Mouse (Mus musculus) limb, embryonic 14.5 days (tissue): Measurements from ENCODE around the gene Rps6kb2. TPM values are rescaled to one million over a fixed set of nuclear protein-coding genes. Genes with fewer than 3 reads are reported as not detected.

Experiments used
- ATAC-seq: fragments of 200-750 bp; cut with Nextera tagmentation; 2 replicates; pipeline ENCODE4 v1.8.0; 2017; ENCODE audit warnings: low read depth, moderate number of reproducible peaks, moderate TSS enrichment; ENCODE audit not compliant: low FRiP score
- DNase-seq: peaks from one replicate; pipeline ENCODE4 v3.0.0-alpha.2; 2015; ENCODE audit warnings: low spot score
- H3K27ac ChIP-seq: fragments of 300-500 bp; sonication (generic); replicated peaks from 2 replicates; pipeline ENCODE4 v1.5.1; 2014; ENCODE audit warnings: low read depth, mild to moderate bottlenecking, low read length, moderate library complexity, mixed read lengths
- H3K27me3 ChIP-seq: fragments of 300-500 bp; sonication (generic); 2 replicates; pipeline ENCODE4 v1.6.1; 2014; ENCODE audit warnings: low read length, mixed read lengths; ENCODE audit not compliant: control insufficient read depth, insufficient read depth
- H3K36me3 ChIP-seq: fragments of 300-500 bp; sonication (generic); 2 replicates; pipeline ENCODE4 v1.6.1; 2014; ENCODE audit warnings: mild to moderate bottlenecking, low read length, moderate library complexity, mixed read lengths; ENCODE audit not compliant: control insufficient read depth, insufficient read depth
- H3K4me1 ChIP-seq: fragments of 300-500 bp; sonication (generic); 2 replicates; pipeline ENCODE4 v1.6.1; 2014; ENCODE audit warnings: antibody characterized with exemption, low read length, mixed read lengths; ENCODE audit not compliant: control insufficient read depth, insufficient read depth
- H3K4me2 ChIP-seq: fragments of 300-500 bp; sonication (generic); replicated peaks from 2 replicates; pipeline ENCODE4 v1.6.1; 2014; ENCODE audit warnings: low read depth, mild to moderate bottlenecking, low read length, moderate library complexity; ENCODE audit not compliant: severe bottlenecking
- H3K4me3 ChIP-seq: fragments of 300-500 bp; sonication (generic); replicated peaks from 2 replicates; pipeline ENCODE4 v1.5.1; 2014; ENCODE audit warnings: low read length
- H3K9ac ChIP-seq: fragments of 300-500 bp; sonication (generic); 2 replicates; pipeline ENCODE4 v1.6.1; 2014; ENCODE audit warnings: mild to moderate bottlenecking, low read depth, low read length, moderate library complexity; ENCODE audit not compliant: severe bottlenecking
- H3K9me3 ChIP-seq: fragments of 300-500 bp; sonication (generic); 2 replicates; pipeline ENCODE4 v1.6.1; 2016; ENCODE audit warnings: low read length; ENCODE audit not compliant: control insufficient read depth
- POLR2A ChIP-seq: fragments of 200-500 bp; IDR thresholded peaks from 2 replicates; pipeline ENCODE4 v1.8.0; 2012; ENCODE audit warnings: inconsistent platforms, mild to moderate bottlenecking, moderate library complexity, borderline replicate concordance; ENCODE audit not compliant: insufficient read depth, insufficient read length; ENCODE audit errors: extremely low read depth
- WGBS: fragments of 180-500 bp; shearing (Covaris S2); extraction: QIAGEN DNeasy Blood & Tissue Kit; methylation state at CpG from one replicate; pipeline ENCODE4 v1.1.7; 2014; 5-methylcytosine and 5-hydroxymethylcytosine counted together
- polyA plus RNA-seq, 2 experiments: library from polyadenylated mRNA; depleted of rRNA in 1 of 2; stranded (reverse) in 1 of 2; unstranded in 1 of 2; fragments of >200 nt; fragmentation: Nextera tagmentation in 1 of 2; extraction: Ambion mirVana in 1 of 2; gene quantifications; 2 replicates each; pipeline versions ENCODE4 v1.2.1 to v1.2.3; 2012 to 2014

Gene Rps6kb2
- polyA plus RNA-seq, 2 experiments, result 43.0 to 76.4 TPM

DNA sequence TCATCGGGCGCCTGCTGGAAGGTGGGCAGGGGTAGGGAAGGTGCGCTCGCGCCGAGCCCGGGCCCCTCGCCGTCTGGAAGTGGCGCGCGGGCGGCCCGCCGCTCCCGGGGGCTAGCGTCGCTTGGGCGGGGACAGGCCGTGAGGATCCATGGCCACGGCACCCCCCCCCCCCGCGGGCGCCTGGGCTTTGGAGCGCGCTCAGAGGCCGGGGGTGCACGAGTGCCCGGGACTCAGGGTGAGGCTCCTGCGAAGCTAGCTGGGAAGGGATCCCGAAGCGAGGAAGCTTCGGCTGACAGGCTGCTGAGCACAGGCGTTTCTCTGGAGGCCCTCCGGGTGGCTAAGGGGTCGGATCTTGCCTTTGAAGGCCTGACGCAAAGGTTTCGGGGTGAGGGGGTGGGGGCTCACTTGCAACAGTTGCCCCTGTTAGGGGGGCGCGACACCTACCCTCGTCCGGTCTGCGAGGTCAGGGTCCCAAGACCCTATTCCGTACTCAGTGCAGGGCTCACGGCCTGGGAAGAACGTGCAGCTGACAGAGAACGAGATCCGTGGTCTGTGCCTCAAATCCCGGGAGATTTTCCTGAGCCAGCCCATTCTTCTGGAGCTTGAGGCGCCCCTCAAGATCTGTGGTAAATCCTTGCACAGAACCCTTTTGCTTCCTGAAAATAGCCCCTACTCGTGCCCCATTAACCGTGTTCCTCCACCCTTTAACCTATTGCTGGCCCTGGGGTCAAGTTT is 29.3 kb upstream of the Rps6kb2 start:
- Histone ChIP-seq H3K4me3 (peak overlapping the region; percentile 97), H3K4me2 (peak overlapping the region; percentile 87), H3K9me3 (no peaks in the 10 kb centered on the region), H3K27ac (peak overlapping the region; percentile 93), H3K27me3 (no peaks in the 10 kb centered on the region), H3K9ac (peak overlapping the region; percentile 97), H3K36me3 (peaks cover 45% of the 10 kb centered on the region), H3K4me1 (peaks cover 15% of the 10 kb centered on the region)
- DNase-seq, result no peak
- no peak; the same call in 1 of the 2 replicates for ATAC-seq
- under 1% methylated on average over 41 of the region's 52 CpGs for WGBS
- TF ChIP-seq POLR2A, result no peak

DNA sequence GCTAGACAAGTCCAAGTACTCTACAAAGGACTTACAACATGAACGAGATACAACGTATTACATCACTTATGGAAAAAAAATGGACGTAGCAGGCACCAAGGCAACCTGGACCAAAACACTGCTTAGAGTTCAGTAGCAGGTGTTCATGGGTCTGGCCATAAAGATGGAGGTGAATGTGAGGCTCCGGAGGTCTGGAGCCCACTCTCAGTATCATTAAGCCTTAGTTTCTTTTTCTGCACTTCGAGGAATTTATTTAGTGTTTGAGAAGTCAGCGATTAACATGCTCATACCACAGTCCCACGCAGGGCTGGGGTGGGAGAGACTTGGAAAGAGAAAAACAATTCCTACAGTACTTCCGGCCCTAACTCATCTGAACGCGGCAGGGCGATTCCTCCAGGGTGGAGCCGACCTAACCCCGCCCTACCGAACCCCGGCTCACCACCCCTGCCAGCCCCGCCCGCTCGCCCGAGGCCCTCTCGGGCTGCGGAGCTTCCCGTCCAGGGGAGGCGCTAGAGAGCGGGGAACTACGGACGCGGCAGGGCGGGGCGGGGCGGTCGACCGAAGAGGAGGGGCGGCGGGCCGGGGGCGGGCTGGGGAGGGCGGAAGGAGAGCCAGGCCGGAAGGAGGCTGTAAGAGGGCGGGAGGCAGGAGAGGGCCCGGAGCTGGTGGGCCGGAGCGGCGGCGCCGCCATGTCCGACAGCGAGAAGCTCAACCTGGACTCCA is 28.5 kb upstream of the Rps6kb2 start, which contains the start of gene Ppp1ca:
Gene Ppp1ca (plus strand): TSS at position 538 of the 723 bp plus-strand sequence.
- Histone ChIP-seq H3K36me3 (peaks cover 38% of the 10 kb centered on the region), H3K4me3 (peak within 1 kb of the TSS; percentile 97), H3K4me2 (peak within 1 kb of the TSS; percentile 87), H3K9ac (peak within 1 kb of the TSS; percentile 97), H3K9me3 (no peaks in the 10 kb centered on the region), H3K27me3 (no peaks in the 10 kb centered on the region), H3K4me1 (peaks cover 15% of the 10 kb centered on the region), H3K27ac (peak within 1 kb of the TSS; percentile 93)
- ATAC-seq (peak; percentile 91), DNase-seq (peak; percentile 94)
- 3% methylated on average over 35 of the region's 47 CpGs for WGBS
- peak; percentile 96 for TF ChIP-seq POLR2A

DNA sequence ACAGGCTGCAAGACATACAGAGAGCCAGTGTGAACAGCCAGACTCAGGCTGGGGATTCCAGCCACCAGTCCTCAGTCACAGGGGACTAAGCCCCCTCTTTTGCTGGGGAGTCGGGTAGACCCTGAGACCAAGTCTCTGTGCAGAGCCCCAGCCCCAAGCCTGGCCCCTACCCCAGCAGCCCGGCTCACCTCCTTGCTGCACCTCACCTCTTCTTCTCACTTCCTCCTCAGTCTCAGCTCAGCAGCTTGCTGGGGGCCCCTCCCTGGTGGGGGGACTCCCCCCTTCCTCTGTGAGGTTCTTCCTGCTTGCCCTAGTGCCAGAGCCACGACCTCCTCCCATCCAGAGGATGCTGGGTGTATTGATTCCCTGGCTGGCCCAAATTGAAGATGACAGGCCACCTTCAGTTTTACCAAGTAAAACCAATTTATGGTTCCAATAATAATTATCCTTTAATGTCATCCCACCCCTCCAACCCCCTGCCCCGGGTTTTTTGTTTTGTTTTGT is 27.7 kb upstream of the Rps6kb2 start, which contains the start of gene Tbc1d10c:
Gene Tbc1d10c (minus strand): TSS at position 454 of the 504 bp plus-strand sequence.
- H3K36me3 ChIP-seq, result peaks cover 29% of the 10 kb centered on the region
- no peaks in the 10 kb centered on the region for H3K27me3 ChIP-seq
- ATAC-seq, result no peak
- 45% methylated on average over 4 of the region's 4 CpGs for WGBS
- H3K27ac ChIP-seq, result peak within 1 kb of the TSS; percentile 93
- peak within 1 kb of the TSS; percentile 97 for H3K9ac ChIP-seq
- no peak for TF ChIP-seq POLR2A
- H3K4me1 ChIP-seq, result peaks cover 15% of the 10 kb centered on the region
- no peaks in the 10 kb centered on the region for H3K9me3 ChIP-seq
- H3K4me3 ChIP-seq, result peak within 1 kb of the TSS; percentile 97
- DNase-seq, result no peak
- H3K4me2 ChIP-seq, result peak within 1 kb of the TSS; percentile 87

DNA sequence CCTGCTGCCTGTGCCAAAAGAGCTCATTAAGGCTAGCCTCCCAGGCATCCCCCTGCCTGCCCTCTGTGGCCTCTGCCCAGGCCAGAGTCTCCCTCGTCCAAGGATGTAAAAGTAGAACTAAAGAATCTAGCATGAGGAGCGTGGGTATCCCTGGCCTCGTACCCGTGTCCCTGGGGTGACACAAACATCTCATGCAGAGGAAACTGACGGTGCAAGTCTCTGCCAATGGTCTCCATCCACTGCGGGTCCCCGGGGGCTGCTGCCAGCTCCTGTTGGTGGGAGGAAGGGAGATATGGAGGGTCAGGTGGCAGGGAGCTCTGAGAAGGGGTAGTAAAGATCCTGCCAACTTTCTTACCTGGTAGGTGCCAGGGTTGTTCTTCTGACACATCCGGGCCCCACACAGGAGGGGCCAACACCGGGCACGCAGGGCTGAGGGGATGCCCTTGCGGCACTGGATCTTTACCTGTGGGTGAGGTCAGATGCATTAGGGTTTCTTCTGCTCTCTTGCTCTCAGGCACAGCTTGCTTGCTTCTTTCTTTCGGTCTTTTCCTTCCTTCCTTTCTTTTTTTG is 26.0 kb upstream of the Rps6kb2 start:
- H3K4me1 ChIP-seq, result peaks cover 22% of the 10 kb centered on the region
- no peak overlapping the region for H3K9ac ChIP-seq
- peaks cover 13% of the 10 kb centered on the region for H3K36me3 ChIP-seq
- no peak overlapping the region for H3K4me3 ChIP-seq
- WGBS, result 85% methylated on average over 12 of the region's 12 CpGs
- H3K27ac ChIP-seq, result no peak overlapping the region
- no peak for TF ChIP-seq POLR2A
- no peak overlapping the region for H3K4me2 ChIP-seq
- no peaks in the 10 kb centered on the region for H3K9me3 ChIP-seq
- no peak for DNase-seq
- no peaks in the 10 kb centered on the region for H3K27me3 ChIP-seq
- ATAC-seq, result no peak

DNA sequence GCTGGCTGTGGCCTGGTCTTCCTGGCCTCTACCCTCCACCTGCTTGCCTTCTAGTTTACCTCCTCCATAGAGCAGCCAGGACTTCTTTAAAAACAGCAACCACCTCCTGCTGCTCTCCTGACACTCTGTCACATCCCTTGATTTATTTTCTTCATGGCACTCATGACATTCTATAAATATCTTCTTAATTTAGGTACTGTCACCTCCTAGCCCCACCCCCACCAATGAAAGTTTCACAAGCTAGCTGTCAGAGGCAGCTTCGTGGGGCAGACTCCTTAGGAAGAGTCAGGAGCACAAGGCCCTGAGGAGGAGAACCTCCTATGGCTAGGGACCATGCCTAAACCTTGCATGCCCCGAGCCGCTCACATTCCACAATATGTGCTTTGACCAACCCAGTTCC is 24.1 kb upstream of the Rps6kb2 start:
- H3K4me3 ChIP-seq, result no peak overlapping the region
- no peak for DNase-seq
- H3K27me3 ChIP-seq, result no peaks in the 10 kb centered on the region
- no peaks in the 10 kb centered on the region for H3K36me3 ChIP-seq
- no peak for TF ChIP-seq POLR2A
- H3K9ac ChIP-seq, result no peak overlapping the region
- WGBS, result 54% methylated on average over 3 of the region's 3 CpGs
- peaks cover 11% of the 10 kb centered on the region for H3K4me1 ChIP-seq
- no peak overlapping the region for H3K4me2 ChIP-seq
- no peak for ATAC-seq
- no peaks in the 10 kb centered on the region for H3K9me3 ChIP-seq
- no peak overlapping the region for H3K27ac ChIP-seq
